Mouse (Mus musculus): Measurements from ENCODE around the gene Mug2. TPM values are rescaled to one million over a fixed set of nuclear protein-coding genes. Genes with fewer than 3 reads are reported as not detected.

Gene Mug2
- 524 TPM for polyA plus RNA-seq (2014; fragmentation: Illumina TruSeq; extraction: RNeasy Lipid Tissue Mini Kit (QIAGEN cat#74804); ENCODE audit: low read depth, low replicate concordance)

DNA sequence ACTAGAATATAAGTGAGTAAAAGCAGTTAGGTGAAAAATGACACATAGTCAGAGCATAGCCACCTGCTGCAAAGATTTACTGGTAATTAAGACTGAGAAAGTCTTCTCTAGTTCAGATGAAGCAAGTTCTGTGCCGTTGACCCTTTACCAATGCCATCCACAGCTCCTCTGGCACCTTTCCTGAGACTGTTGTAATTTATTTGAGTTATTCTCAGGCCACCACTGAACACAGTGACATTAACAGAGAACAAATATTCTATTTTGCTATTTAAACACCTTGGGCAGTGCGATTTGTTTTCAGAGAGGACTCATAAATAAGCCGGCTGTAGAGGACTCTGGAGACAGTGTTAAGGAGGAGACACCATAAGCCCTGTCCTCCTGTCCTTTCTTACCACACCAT lies at the start of gene Mug2:
TSS of gene Mug2 (plus strand) at position 301 of the 400 bp plus-strand sequence.

Other genes starting within 250 kb of the Mug2 start
- gene Mug1, start 168.2 kb upstream of the Mug2 start, polyA plus RNA-seq (2014; fragmentation: Illumina TruSeq; extraction: RNeasy Lipid Tissue Mini Kit (QIAGEN cat#74804); ENCODE audit: low read depth, low replicate concordance) = 3,300 TPM